Mouse (Mus musculus): Measurements from ENCODE around the gene Anks1b. TPM values are rescaled to one million over a fixed set of nuclear protein-coding genes. Genes with fewer than 3 reads are reported as not detected.

Anks1b gene
- polyA plus RNA-seq, 1 experiment from 2014 or later, result 2.9 TPM

GRCm38 (mm10) chr10:90940521-90941520 lies 1067.5 kb downstream of the Anks1b start:
- WGBS, result 70% methylated on average over 15 of the region's 15 CpGs
- Histone ChIP-seq H3K4me1 (0 out of 2 replicates have a peak, but pooled peaks cover 4% of the 10 kb centered on the region), H3K27me3 (no peaks in the 10 kb centered on the region), H3K9me3 (no peaks in the 10 kb centered on the region), H3K4me3 (no peak overlapping the region), H3K36me3 (no peaks in the 10 kb centered on the region), H3K4me2 (no peak overlapping the region), H3K27ac (no peak overlapping the region), H3K9ac (no peak overlapping the region)
- no peak for ATAC-seq (ENCODE audit: insufficient number of reproducible peaks, low FRiP score, low TSS enrichment, low read depth)

- ATAC-seq (ENCODE audit: insufficient number of reproducible peaks, low FRiP score, low TSS enrichment, low read depth), result no peak
- no peaks in the 10 kb centered on the region for H3K9me3 ChIP-seq
- H3K27ac ChIP-seq, result no peak overlapping the region
- no peak overlapping the region for H3K9ac ChIP-seq
- 85% methylated on average over 14 of the region's 14 CpGs for WGBS
- H3K4me1 ChIP-seq, result 0 out of 2 replicates have a peak, but pooled peaks cover 4% of the 10 kb centered on the region
- no peak overlapping the region for H3K4me3 ChIP-seq
- no peaks in the 10 kb centered on the region for H3K27me3 ChIP-seq
- no peaks in the 10 kb centered on the region for H3K36me3 ChIP-seq
- no peak overlapping the region for H3K4me2 ChIP-seq
Measured at GRCm38 (mm10) chr10:90942001-90942700, 1068.8 kb downstream of the Anks1b start.

GRCm38 (mm10) chr10:90947043-90947442 lies 1073.7 kb downstream of the Anks1b start:
- Histone ChIP-seq H3K9ac (no peak overlapping the region), H3K9me3 (no peaks in the 10 kb centered on the region), H3K36me3 (no peaks in the 10 kb centered on the region), H3K4me1 (no peaks in the 10 kb centered on the region), H3K27me3 (no peaks in the 10 kb centered on the region), H3K27ac (no peak overlapping the region), H3K4me3 (no peak overlapping the region), H3K4me2 (no peak overlapping the region)
- ATAC-seq (ENCODE audit: insufficient number of reproducible peaks, low FRiP score, low TSS enrichment, low read depth), result no peak
- WGBS, result 77% methylated on average over 6 of the region's 6 CpGs

GRCm38 (mm10) chr10:90947608-90948373 lies 1074.5 kb downstream of the Anks1b start:
- no peak overlapping the region for H3K4me2 ChIP-seq
- no peaks in the 10 kb centered on the region for H3K36me3 ChIP-seq
- H3K27ac ChIP-seq, result no peak overlapping the region
- WGBS, result 89% methylated on average over 18 of the region's 18 CpGs
- H3K27me3 ChIP-seq, result no peaks in the 10 kb centered on the region
- ATAC-seq (ENCODE audit: insufficient number of reproducible peaks, low FRiP score, low TSS enrichment, low read depth), result no peak
- H3K4me3 ChIP-seq, result no peak overlapping the region
- H3K9me3 ChIP-seq, result no peaks in the 10 kb centered on the region
- H3K4me1 ChIP-seq, result no peaks in the 10 kb centered on the region
- no peak overlapping the region for H3K9ac ChIP-seq

GRCm38 (mm10) chr10:90953103-90953709 lies 1079.9 kb downstream of the Anks1b start:
- Histone ChIP-seq H3K27ac (no peak overlapping the region), H3K36me3 (no peaks in the 10 kb centered on the region), H3K4me1 (no peaks in the 10 kb centered on the region), H3K4me3 (no peak overlapping the region), H3K9ac (no peak overlapping the region), H3K9me3 (no peaks in the 10 kb centered on the region), H3K27me3 (no peaks in the 10 kb centered on the region), H3K4me2 (no peak overlapping the region)
- WGBS, result 86% methylated on average over 15 of the region's 15 CpGs
- ATAC-seq (ENCODE audit: insufficient number of reproducible peaks, low FRiP score, low TSS enrichment, low read depth), result no peak

- WGBS, result 62% methylated on average over 6 of the region's 6 CpGs
- Histone ChIP-seq H3K9ac (no peak overlapping the region), H3K4me3 (no peak overlapping the region), H3K27me3 (no peaks in the 10 kb centered on the region), H3K9me3 (no peaks in the 10 kb centered on the region), H3K4me2 (no peak overlapping the region), H3K27ac (no peak overlapping the region), H3K4me1 (no peaks in the 10 kb centered on the region), H3K36me3 (no peaks in the 10 kb centered on the region)
- no peak for ATAC-seq (ENCODE audit: insufficient number of reproducible peaks, low FRiP score, low TSS enrichment, low read depth)
Measured at GRCm38 (mm10) chr10:90953821-90954220, 1080.5 kb downstream of the Anks1b start.

GRCm38 (mm10) chr10:90960374-90960773 lies 1087.1 kb downstream of the Anks1b start:
- H3K27me3 ChIP-seq, result no peaks in the 10 kb centered on the region
- H3K4me2 ChIP-seq, result no peak overlapping the region
- no peaks in the 10 kb centered on the region for H3K36me3 ChIP-seq
- no peak for ATAC-seq (ENCODE audit: insufficient number of reproducible peaks, low FRiP score, low TSS enrichment, low read depth)
- WGBS, result 58% methylated on average over 7 of the region's 7 CpGs
- H3K4me1 ChIP-seq, result no peaks in the 10 kb centered on the region
- H3K9ac ChIP-seq, result no peak overlapping the region
- H3K27ac ChIP-seq, result no peak overlapping the region
- no peak overlapping the region for H3K4me3 ChIP-seq
- no peaks in the 10 kb centered on the region for H3K9me3 ChIP-seq

GRCm38 (mm10) chr10:90964511-90964910 lies 1091.2 kb downstream of the Anks1b start:
- Histone ChIP-seq H3K27me3 (peaks cover 36% of the 10 kb centered on the region), H3K4me3 (no peak overlapping the region), H3K9me3 (no peaks in the 10 kb centered on the region), H3K36me3 (no peaks in the 10 kb centered on the region), H3K9ac (no peak overlapping the region), H3K4me1 (peaks cover 11% of the 10 kb centered on the region), H3K27ac (no peak overlapping the region), H3K4me2 (no peak overlapping the region)
- ATAC-seq (ENCODE audit: insufficient number of reproducible peaks, low FRiP score, low TSS enrichment, low read depth), result no peak
- 21% methylated on average over 9 of the region's 9 CpGs for WGBS

- Histone ChIP-seq H3K4me1 (peaks cover 18% of the 10 kb centered on the region), H3K4me3 (no peak overlapping the region), H3K9me3 (no peaks in the 10 kb centered on the region), H3K27ac (no peak overlapping the region), H3K9ac (no peak overlapping the region), H3K36me3 (no peaks in the 10 kb centered on the region), H3K4me2 (no peak overlapping the region), H3K27me3 (peaks cover 44% of the 10 kb centered on the region)
- no peak for ATAC-seq (ENCODE audit: insufficient number of reproducible peaks, low FRiP score, low TSS enrichment, low read depth)
- 57% methylated on average over 14 of the region's 14 CpGs for WGBS
Measured at GRCm38 (mm10) chr10:90965671-90966315, 1092.5 kb downstream of the Anks1b start.

- no peak overlapping the region for H3K27ac ChIP-seq
Measured at GRCm38 (mm10) chr10:90966821-90967220, 1093.5 kb downstream of the Anks1b start.

GRCm38 (mm10) chr10:90968247-90968646 lies 1094.9 kb downstream of the Anks1b start:
- H3K4me1 ChIP-seq, result peaks cover 18% of the 10 kb centered on the region
- no peak overlapping the region for H3K4me2 ChIP-seq
- no peak overlapping the region for H3K4me3 ChIP-seq
- peaks cover 44% of the 10 kb centered on the region for H3K27me3 ChIP-seq
- WGBS, result 89% methylated on average over 10 of the region's 10 CpGs
- no peak for ATAC-seq (ENCODE audit: insufficient number of reproducible peaks, low FRiP score, low TSS enrichment, low read depth)
- H3K9ac ChIP-seq, result no peak overlapping the region
- H3K36me3 ChIP-seq, result no peaks in the 10 kb centered on the region
- no peak overlapping the region for H3K27ac ChIP-seq
- no peaks in the 10 kb centered on the region for H3K9me3 ChIP-seq

More at GRCm38 (mm10) chr10:90966821-90967220, 1093.5 kb downstream of the Anks1b start:
- 17% methylated on average over 9 of the region's 9 CpGs for WGBS
- ATAC-seq (ENCODE audit: insufficient number of reproducible peaks, low FRiP score, low TSS enrichment, low read depth), result no peak
- Histone ChIP-seq H3K4me3 (no peak overlapping the region), H3K9ac (no peak overlapping the region), H3K4me2 (no peak overlapping the region), H3K36me3 (no peaks in the 10 kb centered on the region), H3K27me3 (peaks cover 44% of the 10 kb centered on the region), H3K4me1 (peaks cover 18% of the 10 kb centered on the region), H3K9me3 (no peaks in the 10 kb centered on the region)
